Mouse (Mus musculus): ENCODE results near the gene Hsd11b2.
"Not testable (repeated sequence)": the region's sequence is repeated elsewhere in the genome, so short reads cannot be mapped to it uniquely, and the experiment has no call there.

Hsd11b2 gene

GRCm38 (mm10) chr8:105552032-105552431 is 33.5 kb downstream of the Hsd11b2 start:
- in situ Hi-C loops (cut with MboI, MseI): no loop called here

- in situ Hi-C loops (cut with MboI, MseI): no loop called here
These were observed 34.3 kb downstream of the Hsd11b2 start for GRCm38 (mm10) chr8:105552824-105553223.

- in situ Hi-C loops (cut with MboI, MseI): no loop called here
These were observed 35.5 kb downstream of the Hsd11b2 start for GRCm38 (mm10) chr8:105554087-105554486.

- in situ Hi-C loops (cut with MboI, MseI): no loop called here
These were observed 36.7 kb downstream of the Hsd11b2 start for GRCm38 (mm10) chr8:105555230-105555629.

- in situ Hi-C loops (cut with MboI, MseI): no loop called here
These were observed 44.3 kb downstream of the Hsd11b2 start for GRCm38 (mm10) chr8:105562863-105563262.

GRCm38 (mm10) chr8:105563871-105564270 is 45.3 kb downstream of the Hsd11b2 start:
- in situ Hi-C loops (cut with MboI, MseI): no loop called here

GRCm38 (mm10) chr8:105564573-105565229 is 46.1 kb downstream of the Hsd11b2 start:
- in situ Hi-C loops (cut with MboI, MseI): not testable (repeated sequence)

GRCm38 (mm10) chr8:105565401-105565881 is 46.9 kb downstream of the Hsd11b2 start:
- in situ Hi-C loops (cut with MboI, MseI): no loop called here

- in situ Hi-C loops (cut with MboI, MseI): no loop called here
These were observed 47.6 kb downstream of the Hsd11b2 start, which contains the start of gene Atp6v0d1 for GRCm38 (mm10) chr8:105565952-105566702. TSS of gene Atp6v0d1 (minus strand) at chr8:105566047.

GRCm38 (mm10) chr8:105566703-105567595 is 48.4 kb downstream of the Hsd11b2 start:
- in situ Hi-C loops (cut with MboI, MseI): no loop called here

GRCm38 (mm10) chr8:105571810-105572209 is 53.3 kb downstream of the Hsd11b2 start:
- in situ Hi-C loops (cut with MboI, MseI): no loop called here

GRCm38 (mm10) chr8:105573427-105573826 is 54.9 kb downstream of the Hsd11b2 start:
- in situ Hi-C loops (cut with MboI, MseI): no loop called here
